Mouse (Mus musculus): ENCODE results near the gene Prph2. TPM values are rescaled to one million over a fixed set of nuclear protein-coding genes. Genes with fewer than 3 reads are reported as not detected.

Prph2 gene
- polyA plus RNA-seq, 1 experiment, result not detected

DNA sequence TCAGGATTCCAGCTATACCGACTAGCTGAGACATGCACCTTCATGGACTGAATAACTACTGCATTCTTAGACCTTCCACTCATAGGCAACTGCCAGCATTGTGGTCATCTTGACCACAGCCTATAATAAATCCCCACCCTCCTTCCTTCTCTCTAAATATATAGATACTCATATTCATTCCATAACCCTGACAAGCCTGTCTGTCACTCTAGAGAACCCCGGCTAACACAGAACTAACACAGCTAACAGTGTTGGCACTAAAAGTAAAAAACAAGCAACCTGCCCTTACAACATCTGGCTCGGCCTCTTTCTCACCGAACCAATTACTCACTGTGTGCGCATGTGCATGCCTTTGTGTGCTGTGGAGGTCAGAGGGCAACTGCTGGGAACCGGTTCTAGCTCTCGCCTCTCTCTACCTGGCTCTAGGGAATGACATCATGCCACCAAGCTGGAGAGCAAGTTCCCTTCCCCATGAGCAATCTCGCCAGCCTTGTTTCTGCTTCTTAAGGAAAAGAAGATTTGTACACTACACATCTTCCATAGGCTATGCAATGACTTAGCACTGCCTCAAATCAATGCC lies 33.8 kb upstream of the Prph2 start:
- Histone ChIP-seq H3K4me3 (replicated peaks; ENCODE audit: control insufficient read depth, low read depth, low read length) (no peak overlapping the region), H3K4me1 (ENCODE audit: control insufficient read depth, insufficient read depth, low read length) (no peaks in the 10 kb centered on the region; the same call in 1 of the 2 replicates), H3K27ac (ENCODE audit: control insufficient read depth, insufficient read depth, low read depth, low read length, poor library complexity) (no peak overlapping the region)
- TF ChIP-seq POLR2A (IDR thresholded peaks at IDR 0.05; ENCODE audit: borderline replicate concordance, control insufficient read depth, low read depth, low read length) (no peak), CTCF (IDR thresholded peaks at IDR 0.05; ENCODE audit: control insufficient read depth, insufficient read depth, low read length) (no peak)
- 83% methylated on average over 8 of the region's 8 CpGs for WGBS

DNA sequence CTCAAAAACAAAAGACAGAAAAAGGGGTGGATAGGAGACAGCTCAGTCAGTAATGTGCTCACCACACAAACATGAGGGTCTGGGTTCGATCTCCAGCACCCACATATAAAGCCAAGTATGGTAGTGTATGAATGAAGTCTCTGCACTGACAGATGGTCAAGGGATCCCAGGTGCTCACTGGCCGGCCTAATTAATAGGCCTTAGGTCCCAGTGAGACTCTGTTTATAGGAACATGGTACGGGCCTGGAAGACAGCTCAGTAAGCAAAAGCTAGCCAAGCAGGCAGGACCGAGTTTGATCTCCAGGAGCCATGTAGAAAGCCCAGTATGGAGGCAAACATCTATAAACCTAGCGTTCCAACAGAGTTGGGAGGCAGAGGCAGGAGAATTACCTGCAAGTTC lies 33.2 kb upstream of the Prph2 start:
- WGBS, result 88% methylated on average over 5 of the region's 5 CpGs
- H3K27ac ChIP-seq (ENCODE audit: control insufficient read depth, insufficient read depth, low read depth, low read length, poor library complexity), result no peak overlapping the region
- TF ChIP-seq CTCF (IDR thresholded peaks at IDR 0.05; ENCODE audit: control insufficient read depth, insufficient read depth, low read length), result no peak
- H3K4me1 ChIP-seq (ENCODE audit: control insufficient read depth, insufficient read depth, low read length), result no peaks in the 10 kb centered on the region; the same call in 1 of the 2 replicates
- no peak overlapping the region for H3K4me3 ChIP-seq (replicated peaks; ENCODE audit: control insufficient read depth, low read depth, low read length)

GRCm38 (mm10) chr17:46879841-46880311 lies 30.4 kb upstream of the Prph2 start:
- TF ChIP-seq POLR2A (IDR thresholded peaks at IDR 0.05; ENCODE audit: borderline replicate concordance, control insufficient read depth, low read depth, low read length), result no peak
- WGBS, result 30% methylated on average over 14 of the region's 14 CpGs
- H3K4me1 ChIP-seq (ENCODE audit: control insufficient read depth, insufficient read depth, low read length), result no peaks in the 10 kb centered on the region; the same call in 1 of the 2 replicates
- H3K4me3 ChIP-seq (replicated peaks; ENCODE audit: control insufficient read depth, low read depth, low read length), result no peak overlapping the region
- H3K27ac ChIP-seq (ENCODE audit: control insufficient read depth, insufficient read depth, low read depth, low read length, poor library complexity), result no peak overlapping the region

DNA sequence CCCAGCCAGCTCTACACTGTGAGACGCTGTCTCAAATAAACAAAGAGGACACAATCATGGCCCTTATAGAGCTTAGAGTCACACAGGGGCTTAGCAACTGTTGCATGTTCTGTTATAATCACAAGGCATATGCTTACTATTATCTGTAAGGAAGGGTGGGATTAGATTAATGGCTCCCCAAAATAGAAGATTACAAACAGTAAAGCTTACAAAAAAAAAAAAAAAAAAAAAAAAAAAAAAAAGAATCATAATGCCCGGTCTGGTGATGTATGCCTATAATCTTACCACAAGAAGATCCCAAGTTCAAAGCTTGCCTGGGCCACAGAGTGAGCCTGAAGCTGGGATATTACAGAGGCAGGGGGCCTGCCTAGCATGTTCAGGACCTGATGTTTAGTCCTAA lies 29.9 kb upstream of the Prph2 start:
- no peak overlapping the region for H3K27ac ChIP-seq (ENCODE audit: control insufficient read depth, insufficient read depth, low read depth, low read length, poor library complexity)
- H3K4me1 ChIP-seq (ENCODE audit: control insufficient read depth, insufficient read depth, low read length), result no peaks in the 10 kb centered on the region; the same call in 1 of the 2 replicates
- WGBS, result 55% methylated on average over 2 of the region's 2 CpGs
- TF ChIP-seq POLR2A (IDR thresholded peaks at IDR 0.05; ENCODE audit: borderline replicate concordance, control insufficient read depth, low read depth, low read length) (no peak), CTCF (IDR thresholded peaks at IDR 0.05; ENCODE audit: control insufficient read depth, insufficient read depth, low read length) (no peak)
- H3K4me3 ChIP-seq (replicated peaks; ENCODE audit: control insufficient read depth, low read depth, low read length), result no peak overlapping the region

DNA sequence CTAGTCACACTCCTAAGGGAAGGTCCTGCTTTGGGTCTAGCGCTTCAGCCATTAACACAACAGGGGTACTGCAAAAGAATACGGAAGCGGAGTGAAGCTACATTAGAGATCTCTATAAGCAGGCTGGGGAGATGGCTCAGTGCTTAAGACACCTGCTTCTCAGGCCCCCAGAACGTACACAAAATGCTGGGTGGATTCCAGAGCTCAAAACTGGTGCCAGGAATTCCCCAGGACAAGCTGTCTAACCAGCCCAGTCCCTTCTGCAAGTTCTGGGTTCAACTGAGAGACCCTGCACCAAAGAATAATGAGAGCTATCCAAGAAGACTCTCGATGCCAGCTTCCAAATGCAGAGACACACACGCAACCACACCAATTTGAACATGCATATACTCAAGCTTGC lies 28.5 kb upstream of the Prph2 start:
- no peak for TF ChIP-seq CTCF (IDR thresholded peaks at IDR 0.05; ENCODE audit: control insufficient read depth, insufficient read depth, low read length)
- TF ChIP-seq POLR2A (IDR thresholded peaks at IDR 0.05; ENCODE audit: borderline replicate concordance, control insufficient read depth, low read depth, low read length), result no peak

DNA sequence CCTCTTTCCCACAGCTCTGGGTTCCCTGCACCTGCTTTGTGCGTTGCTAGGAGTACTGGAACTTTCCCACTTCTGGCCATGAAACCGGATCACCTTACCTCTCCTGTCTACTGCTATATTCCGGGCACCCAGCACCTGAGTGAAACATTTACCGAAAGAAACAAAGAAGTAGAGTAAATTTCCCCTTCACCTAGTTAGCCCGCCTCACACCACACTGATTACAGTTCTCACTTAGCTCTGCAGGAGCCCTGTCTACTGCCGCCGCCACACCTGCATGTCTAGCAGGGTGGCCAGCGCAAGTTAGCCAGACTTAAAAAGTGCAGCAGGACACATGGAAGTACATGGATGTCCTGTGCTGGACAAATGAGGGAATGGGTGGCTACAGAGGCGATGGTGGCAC lies 27.2 kb upstream of the Prph2 start:
- no peak for TF ChIP-seq CTCF (IDR thresholded peaks at IDR 0.05; ENCODE audit: control insufficient read depth, insufficient read depth, low read length)
- no peak for TF ChIP-seq POLR2A (IDR thresholded peaks at IDR 0.05; ENCODE audit: borderline replicate concordance, control insufficient read depth, low read depth, low read length)
- Histone ChIP-seq H3K4me3 (replicated peaks; ENCODE audit: control insufficient read depth, low read depth, low read length) (no peak overlapping the region), H3K27ac (ENCODE audit: control insufficient read depth, insufficient read depth, low read depth, low read length, poor library complexity) (no peak overlapping the region), H3K4me1 (ENCODE audit: control insufficient read depth, insufficient read depth, low read length) (no peaks in the 10 kb centered on the region; the same call in 1 of the 2 replicates)
- 88% methylated on average over 9 of the region's 9 CpGs for WGBS

More for the DNA sequence above, 28.5 kb upstream of the Prph2 start:
- no peaks in the 10 kb centered on the region; the same call in 1 of the 2 replicates for H3K4me1 ChIP-seq (ENCODE audit: control insufficient read depth, insufficient read depth, low read length)
- WGBS, result 92% methylated on average over 6 of the region's 6 CpGs
- no peak overlapping the region for H3K4me3 ChIP-seq (replicated peaks; ENCODE audit: control insufficient read depth, low read depth, low read length)
- no peak overlapping the region for H3K27ac ChIP-seq (ENCODE audit: control insufficient read depth, insufficient read depth, low read depth, low read length, poor library complexity)

DNA sequence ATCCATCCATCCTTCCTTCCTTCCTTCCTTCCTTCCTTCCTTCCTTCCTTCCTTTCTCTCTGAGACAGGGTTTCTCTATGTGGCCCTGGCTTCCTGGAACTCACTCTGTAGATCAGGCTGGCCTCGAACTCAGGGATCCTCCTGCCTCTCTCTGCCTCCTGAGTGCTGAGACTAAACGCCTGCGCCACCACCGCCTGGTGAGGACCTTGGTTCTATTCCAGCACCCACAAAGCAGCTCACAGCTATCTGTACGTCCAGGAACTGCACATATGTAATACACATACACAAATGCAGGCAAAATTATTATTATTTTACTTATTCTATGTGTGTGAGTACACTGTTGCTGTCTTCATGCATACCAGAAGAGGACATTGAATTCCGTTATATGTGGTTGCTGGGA lies 25.5 kb upstream of the Prph2 start:
- TF ChIP-seq CTCF (IDR thresholded peaks at IDR 0.05; ENCODE audit: control insufficient read depth, insufficient read depth, low read length) (no peak), POLR2A (IDR thresholded peaks at IDR 0.05; ENCODE audit: borderline replicate concordance, control insufficient read depth, low read depth, low read length) (no peak)
- Histone ChIP-seq H3K27ac (ENCODE audit: control insufficient read depth, insufficient read depth, low read depth, low read length, poor library complexity) (no peak overlapping the region), H3K4me3 (replicated peaks; ENCODE audit: control insufficient read depth, low read depth, low read length) (no peak overlapping the region), H3K4me1 (ENCODE audit: control insufficient read depth, insufficient read depth, low read length) (no peaks in the 10 kb centered on the region; the same call in 1 of the 2 replicates)
- 69% methylated on average over 6 of the region's 6 CpGs for WGBS

DNA sequence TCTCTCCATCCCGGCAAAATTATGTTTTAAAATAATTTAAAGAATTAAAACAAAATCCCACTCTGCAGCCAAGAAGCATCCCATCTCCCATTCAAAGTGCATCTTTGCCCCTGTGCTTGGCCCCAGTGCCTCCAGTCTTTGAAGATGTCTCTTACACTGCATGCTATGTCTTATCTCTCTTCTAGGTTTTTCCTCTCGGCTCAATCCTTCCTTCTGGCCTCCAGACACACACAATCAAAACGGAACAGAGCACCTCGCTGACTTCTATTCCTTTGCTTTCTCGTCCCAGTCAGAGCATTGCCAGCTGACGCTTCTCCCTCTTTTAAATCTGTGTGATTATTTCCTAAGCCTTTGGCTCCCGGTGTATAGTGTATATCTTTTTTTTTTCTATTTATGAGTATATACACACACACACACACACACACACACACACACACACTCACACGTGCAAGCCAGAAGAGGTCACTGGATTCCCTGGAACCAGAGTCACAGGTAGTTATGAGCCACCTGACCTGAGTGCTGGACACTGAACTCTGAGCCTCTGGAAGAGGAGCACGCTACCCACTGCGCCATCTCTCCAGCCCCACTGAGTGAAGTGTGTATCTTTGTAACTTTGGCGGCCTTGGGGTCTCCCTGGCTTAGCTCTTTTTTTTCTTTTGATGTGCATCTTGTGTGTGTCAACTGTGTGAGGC lies 24.9 kb upstream of the Prph2 start:
- H3K4me3 ChIP-seq (replicated peaks; ENCODE audit: control insufficient read depth, low read depth, low read length), result no peak overlapping the region
- 72% methylated on average over 11 of the region's 11 CpGs for WGBS
- no peak for TF ChIP-seq POLR2A (IDR thresholded peaks at IDR 0.05; ENCODE audit: borderline replicate concordance, control insufficient read depth, low read depth, low read length)
- no peak for TF ChIP-seq CTCF (IDR thresholded peaks at IDR 0.05; ENCODE audit: control insufficient read depth, insufficient read depth, low read length)
- no peaks in the 10 kb centered on the region; the same call in 1 of the 2 replicates for H3K4me1 ChIP-seq (ENCODE audit: control insufficient read depth, insufficient read depth, low read length)
- H3K27ac ChIP-seq (ENCODE audit: control insufficient read depth, insufficient read depth, low read depth, low read length, poor library complexity), result no peak overlapping the region

Measured in bone marrow, adult 2 months (tissue).